Mouse (Mus musculus): ENCODE measurements around the gene Myct1.

Myct1 gene

DNA sequence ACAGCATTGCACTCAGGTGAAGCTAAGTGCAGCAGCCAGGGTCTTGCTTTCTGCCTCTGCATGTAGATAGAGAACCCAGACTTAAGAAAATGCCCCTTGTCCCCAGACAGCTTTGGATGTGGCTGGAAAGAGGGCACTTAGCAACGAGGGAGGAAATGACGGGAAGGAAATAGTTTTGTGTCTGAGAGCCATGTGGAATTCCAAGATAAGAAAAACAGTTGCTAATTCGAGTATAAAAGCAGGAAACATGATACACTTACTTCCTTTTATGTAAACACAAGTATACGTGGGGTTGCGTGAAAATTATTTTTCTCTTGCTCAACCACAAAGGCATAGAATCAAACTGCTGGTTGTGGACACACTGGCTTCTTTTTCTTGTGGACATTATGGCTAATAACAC, at the start of gene Myct1:
Myct1 (plus strand) TSS at position 312 of the 400 bp plus-strand sequence.
- DNase-seq (ENCODE audit: low spot score in 2 of 2), result no peak

GRCm38 (mm10) chr10:5546428-5546827, 47.1 kb upstream of the Myct1 start:
- DNase-seq (ENCODE audit: low spot score in 2 of 2), result no peak

- DNase-seq (ENCODE audit: low spot score in 2 of 2), result no peak
Observed at GRCm38 (mm10) chr10:5547769-5548168, 45.8 kb upstream of the Myct1 start.

DNA sequence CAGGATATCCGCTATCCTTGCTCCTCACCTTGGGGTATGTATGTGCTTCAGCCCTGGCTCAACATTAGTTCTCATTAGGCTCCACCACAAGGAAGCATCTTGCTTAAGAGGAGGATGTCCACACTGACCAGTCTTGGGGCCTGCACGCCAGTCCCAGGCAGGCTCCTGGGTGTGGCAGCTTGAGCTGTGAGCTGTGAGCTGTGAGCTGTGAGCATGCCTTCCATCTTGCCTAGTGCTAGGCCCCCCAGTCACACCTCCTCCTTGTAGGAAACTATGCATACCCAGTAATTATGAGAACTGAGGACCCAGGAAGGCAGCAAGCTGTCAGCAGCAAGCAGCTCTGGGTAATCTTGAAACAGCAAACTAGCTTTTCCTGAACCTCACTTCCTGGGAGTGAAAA, 44.9 kb upstream of the Myct1 start:
- no peak for DNase-seq (ENCODE audit: low spot score in 2 of 2)

DNA sequence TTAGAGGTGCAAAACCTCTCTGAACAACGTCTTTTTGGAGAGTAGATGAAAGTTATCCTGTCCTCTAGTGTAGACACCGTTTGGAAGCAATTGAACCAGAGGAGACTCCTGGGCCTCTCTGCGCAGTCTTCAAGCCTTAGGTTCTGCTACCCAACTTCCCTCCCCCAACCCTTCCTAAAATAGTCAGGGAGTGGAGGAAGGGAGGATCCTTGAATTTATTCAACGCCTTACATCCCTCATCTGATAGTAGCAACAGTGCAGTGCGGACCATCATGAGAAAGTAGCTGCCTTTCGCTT, 43.8 kb upstream of the Myct1 start:
- DNase-seq (ENCODE audit: low spot score in 2 of 2), result no peak

GRCm38 (mm10) chr10:5550168-5551021, 43.2 kb upstream of the Myct1 start:
- peak; percentile 43 to 53 for DNase-seq (ENCODE audit: low spot score in 2 of 2)

DNA sequence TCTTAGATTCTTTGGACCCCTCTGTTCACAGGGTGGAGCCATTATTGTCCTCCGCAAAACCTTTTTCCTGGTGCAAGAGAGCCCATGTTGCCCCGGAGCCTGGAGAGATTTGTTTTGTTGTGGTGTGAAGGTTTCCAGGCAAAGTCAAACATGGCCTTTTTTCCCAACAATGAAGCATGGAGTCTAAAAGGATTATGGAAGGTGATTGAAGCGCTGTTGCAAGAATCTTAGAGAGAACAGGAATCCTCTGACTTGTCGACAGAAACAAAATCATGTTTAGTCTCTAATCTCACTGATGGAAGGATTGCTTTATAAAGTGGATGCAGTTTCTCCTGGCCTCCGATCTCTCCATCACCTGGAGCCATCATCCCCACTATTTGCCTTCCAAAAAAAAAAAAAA, 42.2 kb upstream of the Myct1 start, which contains the start of gene Syne1:
Syne1 (minus strand) TSS at position 101 of the 400 bp plus-strand sequence.
- no peak for DNase-seq (ENCODE audit: low spot score in 2 of 2)

GRCm38 (mm10) chr10:5554941-5555340, 38.6 kb upstream of the Myct1 start:
- DNase-seq (ENCODE audit: low spot score in 2 of 2), result peak; percentile 9 to 21

DNA sequence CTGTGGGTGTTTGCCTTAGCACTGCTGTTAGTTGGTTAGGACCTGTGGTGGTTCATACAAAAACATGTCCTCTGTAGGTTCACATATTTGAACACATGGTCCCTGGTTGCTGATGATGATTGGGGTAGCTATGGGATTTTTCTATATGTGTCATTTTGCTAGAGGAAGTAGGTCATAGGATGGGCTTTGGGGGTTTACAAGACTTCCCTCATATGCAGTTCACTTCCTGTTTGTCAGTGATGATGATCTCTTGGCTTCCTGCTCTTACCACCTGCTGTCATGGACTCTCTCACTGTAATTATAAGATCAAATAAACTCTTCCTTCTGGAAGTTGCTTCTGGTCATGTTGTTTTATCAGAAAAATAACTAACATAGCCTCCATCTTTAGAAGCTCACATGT, 34.8 kb upstream of the Myct1 start:
- no peak for DNase-seq (ENCODE audit: low spot score in 2 of 2)

GRCm38 (mm10) chr10:5560526-5560925, 33.0 kb upstream of the Myct1 start:
- DNase-seq (ENCODE audit: low spot score in 2 of 2), result no peak

GRCm38 (mm10) chr10:5561706-5562105, 31.9 kb upstream of the Myct1 start:
- no peak for DNase-seq (ENCODE audit: low spot score in 2 of 2)

GRCm38 (mm10) chr10:5568991-5569390, 24.6 kb upstream of the Myct1 start:
- DNase-seq (ENCODE audit: low spot score in 2 of 2), result no peak

GRCm38 (mm10) chr10:5570059-5570458, 23.5 kb upstream of the Myct1 start:
- DNase-seq (ENCODE audit: low spot score in 2 of 2), result no peak

- no peak for DNase-seq (ENCODE audit: low spot score in 2 of 2)
Observed at GRCm38 (mm10) chr10:5571332-5571731, 22.2 kb upstream of the Myct1 start.

GRCm38 (mm10) chr10:5573328-5573727, 20.2 kb upstream of the Myct1 start:
- no peak for DNase-seq (ENCODE audit: low spot score in 2 of 2)

GRCm38 (mm10) chr10:5591061-5591460, 2.5 kb upstream of the Myct1 start:
- DNase-seq (ENCODE audit: low spot score in 2 of 2), result no peak

DNA sequence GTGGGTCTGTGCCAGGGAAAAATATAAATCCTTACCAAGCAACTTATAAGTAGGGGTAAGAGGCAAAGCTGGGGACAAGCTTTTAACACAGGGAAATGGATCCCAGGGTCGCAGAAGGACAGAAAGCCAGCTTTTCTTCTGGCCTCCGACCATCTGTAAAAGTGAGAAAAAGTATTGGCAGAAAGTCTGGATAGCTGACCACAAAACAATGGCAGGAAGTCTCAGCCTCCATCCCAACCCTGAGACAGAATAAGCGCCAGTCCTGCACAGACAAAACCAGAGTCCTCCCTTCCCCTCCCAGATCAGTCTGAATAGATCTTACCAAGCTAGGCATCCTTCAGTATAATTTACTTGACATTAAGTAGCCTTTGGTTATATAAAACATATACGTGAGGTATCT, 1.6 kb upstream of the Myct1 start:
- DNase-seq (ENCODE audit: low spot score in 2 of 2), result no peak

DNA sequence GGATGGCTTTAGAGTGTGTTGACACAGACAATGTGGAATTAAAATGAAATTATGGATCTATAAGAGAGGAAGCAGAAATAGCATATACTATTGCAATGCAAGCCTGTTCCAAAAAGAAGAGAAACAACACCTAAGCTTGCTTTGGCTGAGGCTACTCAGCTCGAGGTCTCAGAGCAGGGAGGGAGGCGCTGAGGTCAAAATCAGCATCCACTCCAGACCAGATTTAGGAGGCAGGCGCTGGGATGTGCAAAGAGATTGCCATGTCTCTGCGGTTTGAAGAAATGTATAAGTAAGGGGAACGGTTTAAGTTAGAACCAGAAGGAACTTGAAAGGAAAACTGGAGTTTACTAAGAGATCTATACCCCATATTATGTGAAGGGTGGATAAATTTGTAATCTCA, 882 bp downstream of the Myct1 start:
- no peak for DNase-seq (ENCODE audit: low spot score in 2 of 2)

- no peak for DNase-seq (ENCODE audit: low spot score in 2 of 2)
Observed at GRCm38 (mm10) chr10:5596559-5596958, 3.0 kb downstream of the Myct1 start.

GRCm38 (mm10) chr10:5600123-5600522, 6.5 kb downstream of the Myct1 start:
- DNase-seq (ENCODE audit: low spot score in 2 of 2), result peak; percentile 12 to 61

GRCm38 (mm10) chr10:5603512-5603911, 9.9 kb downstream of the Myct1 start:
- DNase-seq (ENCODE audit: low spot score in 2 of 2), result no peak

DNA sequence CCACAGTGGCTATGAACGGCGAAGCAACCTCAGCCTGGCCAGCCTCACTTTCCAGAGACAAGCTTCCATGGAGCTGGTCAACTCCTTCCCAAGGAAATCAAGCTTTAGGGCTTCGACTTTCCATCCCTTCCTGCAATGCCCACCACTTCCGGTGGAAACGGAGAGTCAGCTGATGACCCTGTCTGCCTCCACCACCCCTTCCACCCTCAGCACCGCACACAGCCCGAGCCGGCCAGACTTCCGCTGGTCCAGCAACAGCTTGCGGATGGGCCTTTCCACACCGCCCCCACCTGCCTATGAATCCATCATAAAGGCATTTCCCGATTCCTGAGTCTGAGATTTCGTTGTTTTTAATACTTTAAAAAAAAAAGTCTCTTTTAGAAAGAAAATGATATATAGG, 10.8 kb downstream of the Myct1 start:
- no peak for DNase-seq (ENCODE audit: low spot score in 2 of 2)

- DNase-seq (ENCODE audit: low spot score in 2 of 2), result no peak
Observed at GRCm38 (mm10) chr10:5608874-5609273, 15.3 kb downstream of the Myct1 start.

All from frontal cortex, postnatal 10 days (tissue).